7 mouse cellular contexts compared by ENCODE assay signal in genomic region chr5:124302853-124303252, GRCm38 (mm10). TPM values are rescaled to one million over a fixed set of nuclear protein-coding genes. Genes with fewer than 3 reads are reported as not detected.
A peak's percentile ranks its signal among the peaks of the same experiment; 100 is the strongest.
DNase-seq lines count a peak whose midpoint lies in the region; ATAC-seq and TF ChIP-seq lines count a peak whose summit lies in the region.
"Not testable (repeated sequence)": the region's sequence is repeated elsewhere in the genome, so short reads cannot be mapped to it uniquely, and the experiment has no call there.

No protein-coding gene starts in this region.

- H3K4me3 ChIP-seq in myocyte, result not testable (repeated sequence)

- not testable (repeated sequence) for H3K4me2 ChIP-seq in myocyte (ENCODE audit: low read depth)

- peak; percentile 92 for DNase-seq in 416B (ENCODE audit: low read depth)
- DNase-seq in CD4-positive, CD25-positive, alpha-beta regulatory T cell, adult 2 months (ENCODE audit: low read depth, low spot score), result peak; percentile 46
- DNase-seq in NIH3T3 (ENCODE audit: low read depth), result peak; percentile 71
- peak; percentile 27 for DNase-seq in adipocyte (ENCODE audit: low spot score)
- DNase-seq in fibroblast of lung, adult 2 months (ENCODE audit: low read depth), result peak; percentile 51

- not testable (repeated sequence) for H3ac ChIP-seq in myocyte (ENCODE audit: control insufficient read depth, insufficient read length)

- peak; percentile 50 for ATAC-seq in inflammation-experienced regulatory T-cells, adult 6 months

- H3K27me3 ChIP-seq in myocyte (ENCODE audit: control insufficient read depth, insufficient read depth, insufficient read length), result not testable (repeated sequence)

- H3K36me3 ChIP-seq in myocyte (ENCODE audit: control insufficient read depth, insufficient read depth), result peaks cover 25% of the 10 kb centered on the region

- H3K79me2 ChIP-seq in myocyte (ENCODE audit: control insufficient read depth, insufficient read depth), result not testable (repeated sequence)

- TF ChIP-seq POLR2A in myocyte (IDR thresholded peaks at IDR 0.05; ENCODE audit: insufficient read length, low read depth), result not testable (repeated sequence)

TF ChIP-seq in myocyte, 11 proteins besides CTCF, POLR2A, EP300 and RAD21:
- TF ChIP-seq CEBPB (IDR thresholded peaks at IDR 0.05; ENCODE audit: insufficient read depth, poor library complexity, severe bottlenecking), result peak; percentile 95

RNA-seq across cellular contexts. Expression of gene Mphosph9, which starts 24.9 kb away (rescaled TPM):
- polyA plus RNA-seq in inflammation-experienced regulatory T-cells, adult 6 months (2017; shearing (Covaris generic)), result 10 to 100 TPM; 12.4 to 17.5 (median 15.1) TPM
- polyA plus RNA-seq in myocyte (2012; fragmentation: generic; extraction: Trizol), result 2.4 TPM

RNA-seq across cellular contexts. Expression of gene 2810006K23Rik, which starts 25.0 kb away (rescaled TPM):
- 10 to 100 TPM; 10.5 to 18.3 (median 11.1) TPM for polyA plus RNA-seq in inflammation-experienced regulatory T-cells, adult 6 months (2017; shearing (Covaris generic))
- 7.2 TPM for polyA plus RNA-seq in myocyte (2012; fragmentation: generic; extraction: Trizol)

RNA-seq across cellular contexts. Expression of gene Pitpnm2, which starts 53.3 kb away (rescaled TPM):
- 10 to 100 TPM in 2 of 3 experiments, 1 to 10 TPM in 1; 5.5 to 15.7 (median 11.1) TPM for polyA plus RNA-seq in inflammation-experienced regulatory T-cells, adult 6 months (2017; shearing (Covaris generic))
- polyA plus RNA-seq in myocyte (2012; fragmentation: generic; extraction: Trizol), result 5.3 TPM

Comparison
In these comparisons a context has a peak if more than half of its experiments do, and no peak if none do; other contexts are left out.
1. DNase-seq: peak in every context shown above with its lines; median percentile 92 in 416B; 71 in NIH3T3; 51 in fibroblast of lung, adult 2 months; 46 in CD4-positive, CD25-positive, alpha-beta regulatory T cell, adult 2 months; 27 in adipocyte.